Mouse (Mus musculus) liver, embryonic 12.5 days (tissue): ENCODE measurements around the gene Slc22a13. TPM values are rescaled to one million over a fixed set of nuclear protein-coding genes. Genes with fewer than 3 reads are reported as not detected.
"Not testable (repeated sequence)": the region's sequence is repeated elsewhere in the genome, so short reads cannot be mapped to it uniquely, and the experiment has no call there.

Experiments used
- ATAC-seq: fragments of 200-750 bp; cut with Nextera tagmentation; 2 replicates; pipeline ENCODE4 v1.8.0; 2017; ENCODE audit warnings: moderate number of reproducible peaks, mild to moderate bottlenecking, moderate library complexity
- H3K27ac ChIP-seq: fragments of 300-500 bp; sonication (generic); 2 replicates; pipeline ENCODE4 v1.5.1; 2016; ENCODE audit warnings: mild to moderate bottlenecking
- H3K27me3 ChIP-seq: fragments of 300-500 bp; sonication (generic); replicated peaks from 2 replicates; pipeline ENCODE4 v1.6.1; 2016; ENCODE audit warnings: mild to moderate bottlenecking, moderate library complexity
- H3K36me3 ChIP-seq: fragments of 300-500 bp; sonication (generic); 2 replicates; pipeline ENCODE4 v1.6.1; 2016; ENCODE audit warnings: mild to moderate bottlenecking, moderate library complexity
- H3K4me1 ChIP-seq: fragments of 300-500 bp; sonication (generic); 2 replicates; pipeline ENCODE4 v1.6.1; 2016
- H3K4me2 ChIP-seq: fragments of 300-500 bp; sonication (generic); 2 replicates; pipeline ENCODE4 v1.6.1; 2016; ENCODE audit warnings: mild to moderate bottlenecking, moderate library complexity
- H3K4me3 ChIP-seq: fragments of 300-500 bp; sonication (generic); 2 replicates; pipeline ENCODE4 v1.5.1; 2016; ENCODE audit warnings: mild to moderate bottlenecking, moderate library complexity
- H3K9ac ChIP-seq: fragments of 300-500 bp; sonication (generic); 2 replicates; pipeline ENCODE4 v1.6.1; 2016; ENCODE audit warnings: mild to moderate bottlenecking, moderate library complexity
- H3K9me3 ChIP-seq: fragments of 300-500 bp; sonication (generic); replicated peaks from 2 replicates; pipeline ENCODE4 v1.6.1; 2016; ENCODE audit warnings: mild to moderate bottlenecking, moderate library complexity
- WGBS: fragments of 180-500 bp; shearing (Covaris S2); methylation state at CpG from one replicate; pipeline ENCODE4 v1.1.7; 2016; ENCODE audit not compliant: insufficient replicate concordance; 5-methylcytosine and 5-hydroxymethylcytosine counted together
- polyA plus RNA-seq: library from polyadenylated mRNA; unstranded; fragments of >200 nt; fragmentation: Nextera tagmentation; extraction: Ambion mirVana; gene quantifications from 2 replicates; pipeline ENCODE4 v1.2.1, GENCODE M21; 2016

Gene Slc22a13
- polyA plus RNA-seq, 1 experiment from 2014 or later, result not detected

GRCm38 (mm10) chr9:119231552-119231951, 22.7 kb upstream of the Slc22a13 start:
- Histone ChIP-seq H3K27me3 (no peaks in the 10 kb centered on the region), H3K4me3 (no peak overlapping the region)
- no peak for ATAC-seq

GRCm38 (mm10) chr9:119230829-119231228, 21.9 kb upstream of the Slc22a13 start:
- H3K36me3 ChIP-seq, result peaks cover under 1% of the 10 kb centered on the region; the same call in 1 of the 2 replicates
- no peaks in the 10 kb centered on the region for H3K27me3 ChIP-seq
- no peaks in the 10 kb centered on the region for H3K9me3 ChIP-seq
- ATAC-seq, result peak; percentile 51; the same call in 1 of the 2 replicates
- H3K4me2 ChIP-seq, result no peak overlapping the region
- no peak overlapping the region for H3K9ac ChIP-seq
- H3K4me3 ChIP-seq, result no peak overlapping the region
- peaks cover 26% of the 10 kb centered on the region for H3K4me1 ChIP-seq
- WGBS, result 20% methylated on average over 2 of the region's 2 CpGs
- no peak overlapping the region for H3K27ac ChIP-seq

More at GRCm38 (mm10) chr9:119231552-119231951, 22.7 kb upstream of the Slc22a13 start:
- H3K36me3 ChIP-seq, result no peaks in the 10 kb centered on the region
- H3K4me2 ChIP-seq, result peak overlapping the region; percentile 10; the same call in 1 of the 2 replicates
- WGBS, result 75% methylated on average over 7 of the region's 7 CpGs
- no peak overlapping the region for H3K9ac ChIP-seq
- peaks cover 26% of the 10 kb centered on the region for H3K4me1 ChIP-seq
- H3K9me3 ChIP-seq, result no peaks in the 10 kb centered on the region
- no peak overlapping the region for H3K27ac ChIP-seq

GRCm38 (mm10) chr9:119220249-119220648, 11.4 kb upstream of the Slc22a13 start:
- Histone ChIP-seq H3K27me3 (no peaks in the 10 kb centered on the region), H3K4me3 (no peak overlapping the region), H3K9me3 (0 out of 2 replicates have a peak, but pooled peaks cover 6% of the 10 kb centered on the region), H3K36me3 (peaks cover 19% of the 10 kb centered on the region), H3K4me1 (no peaks in the 10 kb centered on the region), H3K27ac (no peak overlapping the region), H3K9ac (no peak overlapping the region), H3K4me2 (no peak overlapping the region)
- no peak for ATAC-seq
- 71% methylated on average over 4 of the region's 4 CpGs for WGBS

- no peak overlapping the region for H3K27ac ChIP-seq
- H3K27me3 ChIP-seq, result no peaks in the 10 kb centered on the region
- H3K4me2 ChIP-seq, result no peak overlapping the region
- no peak for ATAC-seq
- H3K4me1 ChIP-seq, result no peaks in the 10 kb centered on the region
- WGBS, result 52% methylated on average over 2 of the region's 2 CpGs
- H3K36me3 ChIP-seq, result peaks cover 16% of the 10 kb centered on the region
- H3K9me3 ChIP-seq, result 0 out of 2 replicates have a peak, but pooled peaks cover 6% of the 10 kb centered on the region
- H3K9ac ChIP-seq, result no peak overlapping the region
- H3K4me3 ChIP-seq, result no peak overlapping the region
These were observed 10.8 kb upstream of the Slc22a13 start for GRCm38 (mm10) chr9:119219667-119220066.

GRCm38 (mm10) chr9:119215341-119215740, 6.4 kb upstream of the Slc22a13 start:
- not testable (repeated sequence) for H3K27ac ChIP-seq, ATAC-seq
- WGBS, result 74% methylated on average over 2 of the region's 2 CpGs

GRCm38 (mm10) chr9:119214601-119215000, 5.7 kb upstream of the Slc22a13 start:
- H3K9ac ChIP-seq, result no peak overlapping the region
- 0 out of 2 replicates have a peak, but pooled peaks cover 6% of the 10 kb centered on the region for H3K9me3 ChIP-seq
- no peak for ATAC-seq
- H3K4me2 ChIP-seq, result no peak overlapping the region
- H3K27ac ChIP-seq, result no peak overlapping the region
- no peaks in the 10 kb centered on the region for H3K27me3 ChIP-seq
- no peak overlapping the region for H3K4me3 ChIP-seq
- 0 out of 2 replicates have a peak, but pooled peaks cover 4% of the 10 kb centered on the region for H3K36me3 ChIP-seq
- 76% methylated on average over 6 of the region's 6 CpGs for WGBS
- H3K4me1 ChIP-seq, result no peaks in the 10 kb centered on the region

More at GRCm38 (mm10) chr9:119215341-119215740, 6.4 kb upstream of the Slc22a13 start:
- not testable (repeated sequence) for H3K9ac ChIP-seq, H3K27me3 ChIP-seq, H3K4me2 ChIP-seq, H3K9me3 ChIP-seq, H3K4me1 ChIP-seq, H3K4me3 ChIP-seq, H3K36me3 ChIP-seq

- Histone ChIP-seq H3K36me3 (no peaks in the 10 kb centered on the region), H3K9ac (no peak overlapping the region), H3K4me3 (no peak overlapping the region), H3K4me2 (no peak overlapping the region), H3K9me3 (0 out of 2 replicates have a peak, but pooled peaks cover 6% of the 10 kb centered on the region), H3K27ac (no peak overlapping the region), H3K4me1 (no peaks in the 10 kb centered on the region), H3K27me3 (no peaks in the 10 kb centered on the region)
- 58% methylated on average over 8 of the region's 8 CpGs for WGBS
- ATAC-seq, result no peak
These were observed 4.1 kb upstream of the Slc22a13 start for GRCm38 (mm10) chr9:119212996-119213395.

GRCm38 (mm10) chr9:119207113-119207512, 1.8 kb downstream of the Slc22a13 start:
- 60% methylated on average over 4 of the region's 4 CpGs for WGBS
- Histone ChIP-seq H3K9ac (no peak overlapping the region), H3K4me2 (no peak overlapping the region), H3K9me3 (peaks cover 5% of the 10 kb centered on the region; the same call in 1 of the 2 replicates), H3K27ac (no peak overlapping the region), H3K4me1 (no peaks in the 10 kb centered on the region), H3K4me3 (no peak overlapping the region), H3K36me3 (no peaks in the 10 kb centered on the region), H3K27me3 (no peaks in the 10 kb centered on the region)
- ATAC-seq, result no peak

- WGBS, result 60% methylated on average over 2 of the region's 2 CpGs
- H3K4me1 ChIP-seq, result no peaks in the 10 kb centered on the region
- no peak overlapping the region for H3K4me3 ChIP-seq
- H3K4me2 ChIP-seq, result no peak overlapping the region
- no peaks in the 10 kb centered on the region for H3K27me3 ChIP-seq
- peaks cover 5% of the 10 kb centered on the region; the same call in 1 of the 2 replicates for H3K9me3 ChIP-seq
- H3K27ac ChIP-seq, result no peak overlapping the region
- no peaks in the 10 kb centered on the region for H3K36me3 ChIP-seq
- ATAC-seq, result no peak
- no peak overlapping the region for H3K9ac ChIP-seq
These were observed 2.2 kb downstream of the Slc22a13 start for GRCm38 (mm10) chr9:119206666-119207065.

GRCm38 (mm10) chr9:119205756-119206155, 3.1 kb downstream of the Slc22a13 start:
- ATAC-seq, result no peak
- Histone ChIP-seq H3K9me3 (peaks cover 5% of the 10 kb centered on the region; the same call in 1 of the 2 replicates), H3K27me3 (no peaks in the 10 kb centered on the region), H3K4me1 (no peaks in the 10 kb centered on the region), H3K4me3 (no peak overlapping the region), H3K27ac (no peak overlapping the region), H3K36me3 (no peaks in the 10 kb centered on the region), H3K9ac (no peak overlapping the region), H3K4me2 (no peak overlapping the region)
- WGBS, result 74% methylated on average over 5 of the region's 5 CpGs

- 75% methylated on average over 9 of the region's 9 CpGs for WGBS
- peaks cover 5% of the 10 kb centered on the region; the same call in 1 of the 2 replicates for H3K9me3 ChIP-seq
- peak; percentile 55; the same call in 1 of the 2 replicates for ATAC-seq
- H3K27me3 ChIP-seq, result no peaks in the 10 kb centered on the region
- H3K4me2 ChIP-seq, result no peak overlapping the region
- H3K4me3 ChIP-seq, result no peak overlapping the region
- no peaks in the 10 kb centered on the region for H3K36me3 ChIP-seq
- no peak overlapping the region for H3K9ac ChIP-seq
- no peaks in the 10 kb centered on the region for H3K4me1 ChIP-seq
- no peak overlapping the region for H3K27ac ChIP-seq
These were observed 5.3 kb downstream of the Slc22a13 start for GRCm38 (mm10) chr9:119203617-119204016.

- no peak for ATAC-seq
- H3K4me3 ChIP-seq, result no peak overlapping the region
- H3K36me3 ChIP-seq, result no peaks in the 10 kb centered on the region
- no peak overlapping the region for H3K9ac ChIP-seq
- no peak overlapping the region for H3K4me2 ChIP-seq
- no peak overlapping the region for H3K27ac ChIP-seq
- H3K4me1 ChIP-seq, result no peaks in the 10 kb centered on the region
- no peaks in the 10 kb centered on the region for H3K27me3 ChIP-seq
- 60% methylated on average over 5 of the region's 5 CpGs for WGBS
- H3K9me3 ChIP-seq, result peaks cover 5% of the 10 kb centered on the region; the same call in 1 of the 2 replicates
These were observed 7.2 kb downstream of the Slc22a13 start for GRCm38 (mm10) chr9:119201653-119202052.
